Mouse (Mus musculus): ENCODE results near the gene Gm49405.
"Not testable (repeated sequence)": the region's sequence is repeated elsewhere in the genome, so short reads cannot be mapped to it uniquely, and the experiment has no call there.

Gene Gm49405

DNA sequence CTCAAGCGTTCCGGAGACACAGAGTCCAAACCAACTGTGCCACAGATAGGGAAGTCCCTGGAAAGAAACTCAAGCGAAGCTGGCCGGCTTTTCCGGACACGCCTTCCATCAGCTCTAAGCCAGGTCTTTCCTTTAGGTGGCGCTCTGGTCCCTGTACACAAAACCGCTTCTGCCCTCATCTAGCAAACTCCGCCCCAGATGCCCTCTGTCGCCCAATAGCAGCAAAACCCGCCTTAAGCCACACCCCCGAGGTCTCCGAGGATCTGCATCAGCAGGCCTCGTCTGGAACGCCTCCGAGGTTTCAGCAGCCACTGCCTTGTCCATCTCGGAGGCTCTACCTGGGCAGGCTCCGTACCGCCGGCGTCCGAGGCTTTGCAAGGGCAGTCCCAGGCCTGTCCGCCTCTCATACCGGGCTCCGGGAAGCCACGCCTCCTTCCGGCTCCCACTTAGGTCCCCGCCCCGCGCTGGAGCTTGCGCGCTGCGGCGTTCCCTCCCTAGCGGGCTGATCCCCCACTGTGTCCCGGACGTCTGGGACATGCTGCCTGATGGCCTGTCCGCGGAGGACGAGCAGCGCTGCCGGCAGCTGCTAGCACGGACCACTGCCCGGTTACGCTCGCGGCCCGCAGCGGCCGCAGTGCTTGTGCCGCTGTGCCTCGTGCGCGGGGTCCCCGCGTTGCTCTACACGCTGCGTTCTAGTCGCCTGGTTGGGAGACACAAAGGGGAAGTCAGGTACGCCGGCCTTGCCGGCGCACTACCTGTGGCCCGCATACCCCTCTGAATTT is at the start of gene Gm49405, which contains the start of gene Nudt8:
Gm49405 (plus strand) TSS at position 508 of the 782 bp plus-strand sequence.
Nudt8 (plus strand) TSS at position 462 of the 782 bp plus-strand sequence.
- DNase-seq (ENCODE audit: extremely low spot score, low spot score): peak; percentile 95

DNA sequence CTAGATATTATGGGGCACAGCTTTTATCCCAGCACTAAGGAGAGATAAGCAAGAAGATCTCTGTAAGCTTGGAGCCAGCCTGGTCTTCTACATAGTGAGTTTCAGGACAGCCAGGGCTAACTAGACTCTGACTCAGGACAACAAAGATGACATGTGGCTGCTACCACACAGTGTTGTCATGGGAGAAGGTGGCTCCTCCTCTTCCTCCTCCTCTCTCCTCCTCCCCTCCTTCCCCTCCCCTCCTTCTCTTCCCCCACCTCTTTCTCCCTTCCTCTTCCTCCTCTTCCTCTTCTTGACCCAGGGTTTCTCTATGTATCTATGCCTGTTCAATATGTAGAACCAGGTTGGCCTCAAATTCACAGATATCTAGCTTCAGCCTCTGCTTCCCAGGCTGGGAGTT is 49.0 kb upstream of the Gm49405 start:
- DNase-seq (ENCODE audit: extremely low spot score, low spot score): no peak

DNA sequence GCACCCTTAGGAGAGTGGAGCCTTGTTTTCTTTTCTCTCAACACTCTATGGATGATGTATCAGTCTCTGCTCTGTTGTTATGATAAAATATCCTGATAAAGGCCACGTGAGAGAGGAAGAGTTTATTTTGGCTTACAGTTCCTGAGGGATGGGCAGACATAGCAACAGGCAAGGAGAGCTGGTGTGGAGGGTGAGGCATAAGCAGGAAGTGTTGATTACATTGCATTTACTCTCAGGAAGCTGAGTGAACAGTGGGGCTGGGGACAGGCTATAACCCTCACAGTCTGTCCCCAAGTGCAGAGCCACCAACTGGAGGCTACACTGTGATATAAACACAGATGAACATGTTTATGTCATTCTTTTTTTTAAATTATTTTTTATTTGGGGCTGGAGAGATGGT is 48.3 kb upstream of the Gm49405 start:
- no peak for DNase-seq (ENCODE audit: extremely low spot score, low spot score)

DNA sequence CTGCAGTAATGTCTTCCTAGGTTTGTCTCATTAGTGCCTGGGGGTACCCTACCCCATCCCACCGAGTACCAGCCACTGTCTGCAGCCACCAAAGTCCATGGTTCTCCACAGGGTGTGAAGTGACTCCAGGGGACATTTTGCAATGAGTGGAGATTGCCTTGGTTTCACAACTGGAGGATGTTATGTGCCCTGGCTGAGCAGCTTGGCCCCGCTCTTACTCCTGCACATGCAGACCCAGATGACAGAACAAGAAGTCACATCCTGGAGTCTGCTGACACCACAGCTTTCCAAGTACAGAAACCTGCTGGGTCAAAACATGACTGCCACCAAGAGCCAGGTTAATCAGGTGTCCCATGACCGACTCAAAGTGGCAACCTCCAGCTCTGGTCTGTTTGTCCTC is 45.4 kb upstream of the Gm49405 start:
- no peak for DNase-seq (ENCODE audit: extremely low spot score, low spot score)

DNA sequence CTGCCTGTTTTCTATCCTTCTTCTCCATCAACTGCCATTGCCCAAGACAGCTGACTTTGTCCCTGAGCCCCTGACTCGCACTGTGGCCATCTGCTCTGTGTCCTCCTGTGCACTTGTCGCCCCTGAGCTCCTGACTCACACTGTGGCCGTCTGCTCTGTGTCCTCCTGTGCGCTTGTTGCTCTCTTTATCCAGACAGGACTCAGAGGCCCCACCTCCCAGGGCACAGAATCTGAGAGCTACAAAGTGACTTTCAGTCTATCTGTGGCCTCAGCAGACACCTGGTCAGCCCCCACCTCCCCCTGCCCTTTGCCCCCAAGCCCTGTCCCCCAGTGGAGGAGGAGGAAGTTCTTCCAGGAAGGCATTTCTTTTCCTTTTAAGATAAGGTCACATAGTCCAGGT is 44.6 kb upstream of the Gm49405 start:
- DNase-seq (ENCODE audit: extremely low spot score, low spot score): no peak

DNA sequence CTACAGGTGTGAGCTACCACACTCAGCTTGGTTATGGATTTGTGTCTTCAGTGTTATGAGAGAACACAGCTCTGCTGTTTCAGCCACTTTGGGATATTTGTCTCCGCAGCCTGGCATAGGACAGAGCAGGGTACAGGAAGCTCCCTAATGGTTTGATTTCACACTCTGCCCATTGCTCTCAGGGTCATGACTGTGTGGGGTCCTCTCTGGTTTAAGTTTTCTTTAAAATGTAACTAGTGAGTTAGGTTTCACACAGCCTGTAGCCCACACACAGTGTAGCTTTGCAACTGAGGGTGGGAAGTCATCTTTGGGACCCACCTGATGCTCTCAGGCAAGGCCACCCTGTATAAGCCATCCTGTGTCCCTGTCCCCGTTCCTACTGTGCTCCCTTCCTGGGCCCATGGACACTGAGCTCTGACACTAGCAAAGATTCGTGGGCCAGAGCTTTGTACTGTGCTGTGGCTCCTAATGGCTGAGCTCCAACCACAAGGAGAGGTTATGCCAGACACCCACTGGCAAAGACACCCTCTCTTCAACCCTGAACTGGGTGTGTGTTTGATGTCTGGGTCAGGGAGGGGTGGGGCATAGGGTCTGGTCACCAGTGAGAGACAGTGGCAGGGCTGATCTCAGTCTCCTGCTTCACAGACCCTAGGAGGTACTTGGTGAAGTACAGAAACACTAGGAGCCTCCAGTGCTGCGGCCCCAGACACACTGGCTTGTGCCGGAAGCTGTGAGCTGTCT is 43.0 kb upstream of the Gm49405 start:
- DNase-seq (ENCODE audit: extremely low spot score, low spot score): not testable (repeated sequence)

DNA sequence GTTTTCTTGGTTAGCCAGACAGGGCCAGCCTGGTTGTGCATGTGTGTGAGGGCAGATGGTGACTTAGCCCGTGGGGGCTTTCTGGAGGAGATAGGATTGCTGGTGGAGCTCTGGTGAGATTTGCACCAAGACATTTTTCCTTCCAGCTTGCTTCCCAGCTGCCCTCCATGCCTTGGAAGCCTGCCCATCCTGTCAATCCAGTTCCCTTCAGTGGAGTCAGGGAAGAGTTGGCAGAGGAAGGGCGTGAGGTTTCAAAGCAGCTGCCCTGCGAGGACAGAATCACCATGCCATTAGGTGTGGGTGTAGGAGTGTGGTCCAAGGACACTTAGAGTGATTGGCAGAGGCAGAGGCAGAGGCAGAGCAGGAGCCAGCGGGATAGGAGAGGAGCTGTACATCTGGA is 42.0 kb upstream of the Gm49405 start, which contains the start of gene Aldh3b3:
Aldh3b3 (plus strand) TSS at position 176 of the 400 bp plus-strand sequence.
- DNase-seq (ENCODE audit: extremely low spot score, low spot score): no peak

DNA sequence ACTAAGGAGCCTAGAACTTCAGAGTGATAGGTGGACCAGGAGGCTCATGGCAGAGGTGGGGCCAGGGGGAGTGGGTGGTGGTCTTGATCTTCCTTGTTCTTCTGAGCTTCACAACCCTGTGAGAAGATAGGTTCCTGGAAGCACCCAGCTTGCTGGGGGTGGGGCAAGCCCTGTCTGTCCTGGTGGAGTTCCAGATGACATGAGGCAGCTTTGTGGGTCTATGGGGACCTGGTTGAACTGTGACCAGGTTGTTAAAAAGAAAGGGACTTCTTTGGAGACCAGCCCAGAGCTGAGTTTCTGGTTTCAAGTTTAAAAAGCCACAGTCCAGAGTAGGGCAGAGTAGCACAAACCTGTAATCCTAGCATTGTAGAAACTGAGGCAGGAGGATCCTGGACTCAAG is 41.4 kb upstream of the Gm49405 start:
- DNase-seq (ENCODE audit: extremely low spot score, low spot score): no peak

DNA sequence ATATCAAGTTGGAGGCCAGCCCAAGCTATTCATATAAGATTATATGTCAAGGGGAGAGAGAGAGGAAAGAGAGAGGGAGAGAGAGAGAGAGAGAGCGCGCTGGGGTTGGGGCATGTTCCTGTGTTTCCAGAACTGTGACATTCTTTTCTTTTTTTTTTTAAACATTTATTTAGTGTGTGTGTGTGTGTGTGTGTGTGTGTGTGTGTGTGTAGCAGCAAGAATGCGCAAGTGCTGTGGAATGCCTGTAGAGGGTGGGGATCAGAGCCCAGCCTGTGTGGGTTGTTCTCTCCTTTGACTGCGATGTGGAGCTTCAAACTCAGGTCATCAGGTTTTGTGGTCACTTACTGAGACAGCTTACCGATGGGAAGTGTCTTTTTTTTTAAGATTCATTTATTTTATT is 40.2 kb upstream of the Gm49405 start:
- DNase-seq (ENCODE audit: extremely low spot score, low spot score): no peak

DNA sequence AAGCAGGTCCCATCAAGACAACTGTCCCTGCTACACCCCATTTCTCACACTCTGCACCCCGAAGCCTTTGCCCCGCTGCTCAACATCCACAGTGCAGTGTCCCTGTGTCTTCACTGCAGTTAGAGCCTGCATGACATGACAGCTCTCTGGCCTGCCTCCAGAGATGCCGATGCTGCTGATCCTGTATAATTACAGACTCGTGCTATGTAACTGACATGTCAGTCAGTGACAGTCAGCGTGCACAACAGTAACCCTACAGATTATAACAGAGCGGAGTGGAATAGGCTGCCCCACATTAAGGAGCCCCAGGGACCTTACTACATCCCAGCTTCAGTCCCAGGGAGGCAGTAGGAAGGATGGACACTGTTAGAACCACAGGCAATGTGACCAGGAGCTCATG is 38.6 kb upstream of the Gm49405 start:
- DNase-seq (ENCODE audit: extremely low spot score, low spot score): not testable (repeated sequence)

DNA sequence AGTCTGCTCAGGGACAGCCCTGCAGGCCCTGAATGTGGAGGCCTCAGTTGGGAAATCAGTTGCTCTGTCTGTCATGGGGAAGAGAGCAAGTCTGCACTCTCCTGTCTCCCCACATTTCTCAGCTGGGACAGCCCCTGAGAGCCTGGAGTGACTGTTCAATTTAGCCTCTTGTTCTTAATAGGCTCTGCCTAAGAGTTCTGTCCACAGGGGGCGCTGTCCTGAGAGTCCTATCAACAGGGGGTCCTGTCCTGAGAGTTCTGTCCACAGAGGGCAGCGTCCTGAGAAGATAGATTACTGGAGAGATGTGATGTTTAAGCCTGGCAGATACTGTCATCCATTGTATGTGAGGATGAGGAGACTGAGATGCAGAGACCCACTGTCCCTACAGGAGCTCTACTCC is 38.0 kb upstream of the Gm49405 start:
- DNase-seq (ENCODE audit: extremely low spot score, low spot score): no peak

DNA sequence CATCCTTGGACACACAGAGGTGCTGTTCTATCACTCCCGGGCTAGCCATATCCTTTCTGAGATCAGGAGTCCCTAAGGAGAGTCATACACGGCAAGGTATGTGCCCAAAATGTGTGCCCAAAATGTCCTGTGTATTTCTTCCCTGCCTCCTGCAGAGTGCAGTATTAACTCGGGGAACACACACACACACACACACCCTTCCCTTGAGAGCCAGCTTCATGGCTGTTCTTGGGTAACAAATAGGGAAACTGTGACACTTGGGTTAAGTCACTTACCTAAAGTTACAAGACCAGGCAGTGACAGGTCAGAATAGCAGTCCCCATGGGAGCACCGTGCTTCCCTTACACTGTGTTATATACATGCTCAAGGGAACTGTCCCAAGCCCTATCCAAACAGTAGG is 36.4 kb upstream of the Gm49405 start:
- no peak for DNase-seq (ENCODE audit: extremely low spot score, low spot score)

DNA sequence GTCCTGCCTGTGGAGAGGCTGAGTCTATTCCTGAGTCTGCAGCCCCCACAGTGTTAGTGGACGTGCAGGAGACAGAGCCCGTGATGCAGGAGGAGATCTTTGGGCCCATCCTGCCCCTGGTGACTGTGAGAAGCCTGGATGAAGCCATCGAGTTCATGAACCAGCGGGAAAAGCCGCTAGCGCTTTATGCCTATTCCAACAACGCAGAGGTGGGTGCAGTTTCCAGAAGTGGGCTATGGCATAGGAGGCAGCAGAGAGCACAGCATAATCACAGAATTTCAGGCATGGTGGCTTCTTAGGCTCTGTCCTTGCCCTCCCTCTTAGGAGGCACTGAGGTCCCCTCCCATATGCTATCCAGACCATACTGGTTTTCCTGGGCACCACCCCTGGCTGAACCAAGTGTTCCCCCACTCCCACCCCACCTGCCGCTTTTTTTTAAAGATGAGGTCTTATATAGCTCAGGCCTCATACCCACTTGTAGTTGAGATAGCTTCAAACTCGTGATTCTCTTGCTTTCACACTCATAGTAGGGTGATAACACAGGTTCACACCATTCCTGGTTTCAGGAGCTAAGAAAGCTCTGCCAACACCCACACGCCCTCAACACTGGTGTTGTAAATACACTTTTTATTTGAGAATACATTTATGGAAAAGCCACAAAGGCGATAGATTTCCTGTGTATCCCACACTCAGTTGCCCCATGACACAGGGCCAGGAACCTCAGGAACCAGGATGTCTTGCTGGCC is 33.9 kb upstream of the Gm49405 start:
- no peak for DNase-seq (ENCODE audit: extremely low spot score, low spot score)

DNA sequence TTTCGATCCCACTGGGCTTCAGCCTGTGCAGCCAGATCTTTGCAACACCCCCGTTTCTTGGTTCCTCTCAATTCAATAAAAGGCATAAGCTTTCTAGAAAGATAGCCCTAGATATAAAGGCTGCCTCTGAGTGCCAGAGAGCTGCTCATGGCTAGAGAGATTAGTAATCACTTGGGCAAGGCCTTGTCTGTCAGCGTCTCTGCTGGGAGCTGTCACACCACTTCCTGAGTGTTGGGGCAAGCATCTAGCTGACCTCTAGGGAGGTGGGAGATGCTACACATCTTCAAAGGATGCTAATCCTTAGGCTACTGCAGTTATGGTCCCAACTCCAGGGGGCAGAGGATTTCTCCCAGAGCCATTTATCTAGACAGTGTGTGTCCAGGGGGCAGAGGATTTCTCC is 33.2 kb upstream of the Gm49405 start:
- no peak for DNase-seq (ENCODE audit: extremely low spot score, low spot score)

DNA sequence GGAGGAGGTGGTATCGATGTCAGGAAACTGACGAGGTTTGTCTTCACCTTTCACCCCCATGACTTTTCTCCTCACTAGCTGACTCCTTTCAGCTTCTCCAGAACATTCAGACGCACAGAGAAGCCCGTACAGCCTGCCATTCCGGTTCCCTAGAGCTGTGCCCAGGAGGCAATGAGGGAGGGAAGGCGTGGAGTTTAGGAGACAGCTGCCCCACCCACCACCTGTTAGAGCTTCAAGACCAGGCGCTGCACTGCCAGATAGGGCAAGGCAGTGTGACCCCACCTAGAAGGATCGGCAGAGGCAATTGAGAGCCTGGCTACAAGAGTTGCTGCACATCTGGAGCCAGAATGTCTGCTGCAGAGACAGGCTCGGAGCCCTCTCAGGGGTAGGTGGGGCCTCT is 28.2 kb upstream of the Gm49405 start, which contains the start of gene Aldh3b2:
Aldh3b2 (plus strand) TSS at position 100 of the 400 bp plus-strand sequence.
- no peak for DNase-seq (ENCODE audit: extremely low spot score, low spot score)

DNA sequence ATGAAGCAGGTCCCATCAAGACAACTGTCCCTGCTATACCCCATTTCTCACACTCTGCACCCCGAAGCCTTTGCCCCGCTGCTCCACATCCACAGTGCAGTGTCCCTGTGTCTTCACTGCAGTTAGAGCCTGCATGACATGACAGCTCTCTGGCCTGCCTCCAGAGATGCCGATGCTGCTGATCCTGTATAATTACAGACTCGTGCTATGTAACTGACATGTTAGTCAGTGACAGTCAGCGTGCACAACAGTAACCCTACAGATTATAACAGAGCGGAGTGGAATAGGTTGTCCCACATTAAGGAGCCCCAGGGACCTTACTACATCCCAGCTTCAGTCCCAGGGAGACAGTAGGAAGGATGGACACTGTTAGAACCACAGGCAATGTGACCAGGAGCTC is 25.8 kb upstream of the Gm49405 start:
- not testable (repeated sequence) for DNase-seq (ENCODE audit: extremely low spot score, low spot score)

DNA sequence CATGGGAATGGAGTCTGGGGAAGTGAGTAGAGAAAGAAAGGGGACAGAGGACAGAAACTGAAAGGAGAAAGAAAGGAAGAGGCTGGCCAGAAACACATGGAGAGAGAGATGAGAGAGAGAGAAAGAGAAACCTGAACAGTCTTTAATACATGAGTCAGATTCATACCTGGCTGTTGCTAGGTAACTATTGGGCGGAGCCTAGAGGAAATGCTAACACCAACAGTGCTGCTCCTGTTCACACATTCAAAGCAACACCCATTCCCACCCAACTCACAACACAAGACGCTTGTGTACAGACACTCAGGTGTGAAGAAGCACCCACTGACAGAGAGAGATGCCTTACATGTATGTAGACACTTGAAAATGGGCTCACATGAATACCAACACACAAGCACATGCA is 24.6 kb upstream of the Gm49405 start:
- DNase-seq (ENCODE audit: extremely low spot score, low spot score): no peak

DNA sequence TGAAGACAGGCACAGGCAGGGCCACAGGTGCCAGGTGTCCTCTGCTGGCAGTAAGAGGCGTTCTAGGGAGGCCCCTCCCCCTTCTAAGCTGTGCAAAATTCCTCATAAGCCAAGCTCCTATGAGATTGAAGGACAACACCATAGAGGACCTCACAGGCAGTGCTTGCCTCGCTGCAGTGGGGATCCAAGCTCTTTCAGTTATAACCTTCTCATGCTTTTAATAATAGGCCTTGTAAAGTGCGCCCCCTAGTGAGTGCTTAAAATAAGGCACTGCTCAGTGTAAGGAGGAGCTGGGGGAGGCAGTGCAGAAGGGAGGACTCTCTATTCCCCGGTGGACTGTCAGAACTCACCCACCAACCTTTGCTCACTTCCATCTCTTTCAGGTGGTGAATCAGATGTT is 20.1 kb upstream of the Gm49405 start:
- peak; percentile 73 for DNase-seq (ENCODE audit: extremely low spot score, low spot score)

DNA sequence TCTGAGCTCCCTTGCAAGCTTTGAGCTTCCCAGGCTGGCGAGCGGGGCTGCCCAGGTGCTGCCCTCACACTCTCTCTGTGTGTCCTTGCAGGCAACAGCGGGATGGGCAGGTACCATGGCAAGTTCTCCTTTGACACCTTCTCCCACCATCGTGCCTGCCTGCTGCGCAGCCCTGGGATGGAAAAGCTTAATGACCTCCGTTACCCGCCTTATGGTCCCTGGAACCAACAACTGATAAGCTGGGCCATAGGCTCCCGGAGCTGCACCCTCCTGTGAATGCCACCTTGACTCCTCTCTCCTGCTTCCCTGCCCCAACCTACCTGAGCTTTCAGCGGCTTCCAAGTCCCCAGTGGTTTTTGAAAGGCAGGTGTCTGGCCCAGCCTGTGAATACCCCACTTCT is 19.5 kb upstream of the Gm49405 start:
- DNase-seq (ENCODE audit: extremely low spot score, low spot score): no peak

DNA sequence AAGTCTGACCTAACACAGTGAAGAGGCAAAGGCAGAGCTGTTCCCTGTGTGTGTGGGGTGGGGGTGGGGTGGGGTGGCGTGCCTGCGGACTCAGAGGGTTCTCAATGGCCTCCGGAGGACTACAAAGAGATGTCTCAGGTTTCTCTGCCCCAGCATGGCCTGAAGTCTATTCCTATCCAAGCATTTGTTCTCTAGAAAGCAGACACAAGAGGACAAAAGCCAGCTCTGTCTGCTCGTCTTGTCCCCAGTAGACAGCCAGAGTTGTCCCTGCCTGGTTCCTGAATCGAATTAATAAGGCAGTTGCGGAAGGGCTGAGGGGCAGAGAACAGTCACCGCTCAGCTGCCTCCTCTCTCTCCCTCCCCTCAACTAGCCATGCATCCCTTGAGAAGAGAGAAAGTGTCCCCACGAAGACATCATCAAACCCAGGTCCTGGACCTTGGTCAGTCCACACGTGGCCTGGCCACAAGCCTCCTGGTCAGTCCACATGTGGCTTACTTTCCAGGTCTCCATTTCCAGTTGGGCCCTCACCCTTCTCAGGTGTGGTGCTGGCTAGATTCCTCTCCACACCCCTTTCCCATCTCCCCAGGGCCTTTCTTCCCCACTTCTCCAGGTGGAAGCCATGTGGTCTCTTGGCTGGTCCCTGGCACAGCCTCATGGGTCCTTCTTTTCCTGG is 16.8 kb upstream of the Gm49405 start:
- DNase-seq (ENCODE audit: extremely low spot score, low spot score): no peak

DNA sequence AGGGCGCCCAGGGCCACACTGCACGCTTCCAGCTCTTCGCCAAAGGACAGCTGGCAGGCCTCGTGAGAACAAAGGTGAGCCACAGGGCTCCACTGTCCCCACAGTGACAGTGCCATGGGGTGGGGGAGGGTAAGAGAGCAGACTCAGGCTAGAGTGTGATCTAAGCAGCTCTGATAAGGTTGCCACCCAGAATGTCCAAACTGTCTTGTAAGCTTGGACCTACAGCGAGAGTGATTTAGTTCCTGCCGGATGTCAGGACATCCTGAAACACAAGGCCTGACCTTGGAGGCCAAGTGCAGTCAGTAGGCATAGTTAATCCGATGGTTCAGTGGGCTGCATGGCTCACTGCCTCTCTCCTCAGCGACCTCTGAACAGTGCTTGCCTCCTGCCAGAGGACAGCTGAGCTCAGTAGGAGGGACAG is 15.2 kb upstream of the Gm49405 start:
- DNase-seq (ENCODE audit: extremely low spot score, low spot score): no peak
